Mouse (Mus musculus) CH12F3 (cell line): Measurements from ENCODE around the gene Myo15.
"Not testable (repeated sequence)": the region's sequence is repeated elsewhere in the genome, so short reads cannot be mapped to it uniquely, and the experiment has no call there.

Source experiments
- in situ Hi-C: fragments of 300-500 bp; cut with MboI; formaldehyde crosslinking; loops from 2 replicates; pipeline ENCODE4 v1.14.3; 2020; ENCODE audit warnings: low sequenced_read_pairs

The Myo15 gene

DNA sequence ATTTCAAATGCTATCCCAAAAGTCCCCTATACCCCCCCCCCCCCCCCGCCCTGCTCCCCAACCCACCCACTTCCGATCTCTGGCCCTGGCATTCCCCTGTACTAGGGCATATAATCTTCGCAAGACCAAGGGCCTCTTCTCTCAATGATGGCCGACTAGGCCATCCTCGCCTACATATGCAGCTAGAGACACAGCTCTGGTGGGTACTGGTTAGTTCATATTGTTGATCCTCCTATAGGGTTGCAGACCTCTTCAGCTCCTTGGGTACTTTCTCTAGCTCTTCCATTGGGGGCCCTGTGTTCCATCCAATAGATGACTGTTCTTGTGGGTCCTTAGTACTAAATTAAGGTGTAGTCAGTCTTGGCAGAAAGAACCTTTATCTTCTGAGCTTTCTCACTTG, 74.1 kb downstream of the Myo15 start:
- in situ Hi-C loops = not testable (repeated sequence)

DNA sequence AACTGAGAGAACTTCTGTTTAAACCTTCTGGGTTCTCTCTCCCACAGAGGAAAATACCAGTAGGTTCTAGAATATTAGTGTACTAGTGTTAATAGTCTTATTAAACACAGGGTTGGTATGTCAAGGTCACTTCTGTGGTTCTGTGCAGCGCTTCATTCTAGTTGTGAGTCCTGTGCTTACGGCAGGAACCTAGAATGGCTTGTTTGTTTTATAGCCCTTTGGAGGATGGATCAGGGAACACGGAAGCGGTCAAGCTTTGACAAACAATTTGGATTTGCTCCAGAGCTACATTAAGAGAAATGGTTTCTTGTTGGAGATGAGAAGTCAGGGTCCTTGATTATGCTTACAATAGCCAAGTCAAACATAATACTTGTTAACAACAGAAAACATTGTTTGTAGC, 76.3 kb downstream of the Myo15 start:
- in situ Hi-C loops = no loop called here

DNA sequence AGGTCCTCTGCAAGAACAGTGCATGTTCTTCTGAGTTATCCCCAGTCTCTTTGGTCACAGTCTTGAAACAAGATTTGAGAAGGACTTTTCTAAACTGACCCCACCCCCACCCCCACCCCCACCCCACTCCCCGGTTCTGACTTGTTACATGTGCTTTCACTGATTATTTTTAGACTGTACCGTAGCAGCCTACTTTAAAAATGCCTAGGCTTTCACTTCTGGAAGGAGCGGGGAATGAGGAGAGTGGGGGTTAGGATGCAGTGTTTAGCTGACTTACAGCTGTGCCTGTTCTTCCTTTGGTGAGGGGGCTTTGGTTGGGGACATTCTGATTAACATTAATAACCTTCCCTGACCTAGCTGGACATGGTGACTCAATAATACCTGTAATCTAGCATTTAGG, 79.0 kb downstream of the Myo15 start:
- in situ Hi-C loops = no loop called here

DNA sequence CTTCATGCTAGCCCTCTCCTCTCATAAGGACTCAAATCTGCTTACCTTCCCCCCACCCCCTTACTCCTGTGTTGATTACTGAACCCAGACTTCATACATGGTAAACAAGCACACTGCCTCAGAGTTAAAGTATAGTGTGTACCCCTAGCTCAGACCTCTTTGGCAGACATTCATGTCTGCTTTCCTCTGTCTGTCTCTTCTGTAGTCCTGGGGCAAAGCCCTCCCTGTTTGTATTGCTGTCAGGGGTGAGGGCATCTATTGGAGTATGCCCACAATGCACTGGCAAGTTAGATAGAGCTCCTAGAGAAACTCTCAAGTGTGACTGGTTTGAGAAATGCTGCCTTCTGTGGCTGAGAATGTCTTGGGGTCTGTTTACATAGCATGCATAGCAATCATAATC, 84.0 kb downstream of the Myo15 start:
- in situ Hi-C loops = no loop called here

DNA sequence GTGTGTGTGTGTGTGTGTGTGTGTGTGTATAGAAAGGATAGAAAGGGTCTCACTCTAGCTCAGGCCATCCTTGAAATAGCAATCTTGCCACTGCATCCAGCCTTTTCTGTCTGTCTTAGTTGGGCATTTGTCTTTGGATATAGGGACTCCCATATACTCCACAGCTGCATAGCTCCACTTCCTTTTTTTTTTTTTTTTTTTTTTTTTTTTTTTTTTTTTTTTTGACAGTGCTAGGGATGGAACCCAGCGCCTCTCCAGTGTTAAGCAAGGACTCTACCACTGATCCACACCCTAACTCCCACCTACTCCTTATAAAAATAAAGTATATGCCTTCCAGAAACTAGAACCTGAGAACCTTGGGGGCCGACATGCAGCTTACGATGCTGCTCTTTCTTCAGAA, 88.5 kb downstream of the Myo15 start:
- in situ Hi-C loops = no loop called here

DNA sequence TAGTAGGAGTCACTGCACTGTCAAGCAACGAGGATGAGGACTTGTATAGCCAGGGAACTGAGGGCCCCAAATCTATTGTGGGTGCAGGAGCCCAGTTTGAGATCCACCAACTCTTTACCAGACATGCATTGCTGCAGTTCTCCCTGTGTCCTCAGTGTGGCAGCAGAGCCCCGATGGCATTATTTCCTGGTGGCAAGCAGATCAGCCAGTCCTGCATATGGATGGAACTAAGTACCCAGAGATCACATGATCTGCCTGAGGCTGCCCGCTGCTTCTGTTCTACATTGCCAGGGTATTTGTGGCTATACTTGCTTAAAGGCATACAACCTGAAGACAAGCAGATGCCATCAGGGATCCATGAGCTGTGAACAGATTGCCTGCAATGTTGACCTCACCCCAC, 90.2 kb downstream of the Myo15 start:
- in situ Hi-C loops = no loop called here

DNA sequence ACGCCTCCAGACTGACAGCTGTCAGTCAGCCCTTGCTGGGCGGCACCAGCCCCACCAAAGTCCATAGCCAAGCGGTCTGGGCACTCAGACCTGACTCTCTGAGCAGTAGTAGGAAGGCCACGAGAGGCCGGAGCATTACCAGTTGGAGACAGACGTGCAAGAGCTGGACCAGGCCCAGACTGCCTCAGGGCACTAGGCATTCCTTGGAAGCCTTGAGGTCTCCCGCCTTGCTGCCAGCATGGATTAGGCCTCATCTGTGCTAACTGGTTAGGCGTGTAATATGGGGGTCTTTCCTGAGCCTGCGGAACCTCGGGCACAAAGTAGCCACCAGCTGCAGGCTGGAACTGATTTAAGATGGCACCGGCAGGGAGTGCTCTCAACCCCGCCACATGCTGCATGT, 104.9 kb downstream of the Myo15 start:
- in situ Hi-C loops = not testable (repeated sequence)
